Mouse (Mus musculus): Measurements from ENCODE around the gene 4930544D05Rik. TPM values are rescaled to one million over a fixed set of nuclear protein-coding genes. Genes with fewer than 3 reads are reported as not detected.
A peak's percentile ranks its signal among the peaks of the same experiment; 100 is the strongest.

4930544D05Rik gene
- polyA plus RNA-seq, 1 experiment from 2014 or later = not detected

- no peaks in the 10 kb centered on the region for H3K36me3 ChIP-seq
- H3K9ac ChIP-seq = no peak overlapping the region
- DNase-seq = no peak
- H3K9me3 ChIP-seq (replicated peaks) = no peaks in the 10 kb centered on the region
- no peak overlapping the region for H3K4me3 ChIP-seq (replicated peaks)
- no peak overlapping the region for H3K27ac ChIP-seq
- no peaks in the 10 kb centered on the region for H3K27me3 ChIP-seq
- H3K4me1 ChIP-seq (replicated peaks) = peaks cover 73% of the 10 kb centered on the region
- no peak for ATAC-seq (ENCODE audit: low read depth)
- no peak overlapping the region for H3K4me2 ChIP-seq
- WGBS (ENCODE audit: insufficient replicate concordance) = 55% methylated on average over 3 of the region's 3 CpGs
Observed at GRCm38 (mm10) chr11:70582196-70582595, 33.5 kb upstream of the 4930544D05Rik start.

- DNase-seq (no peak), ATAC-seq (ENCODE audit: low read depth) (no peak)
- 29% methylated on average over 6 of the region's 6 CpGs for WGBS (ENCODE audit: insufficient replicate concordance)
Observed at GRCm38 (mm10) chr11:70583022-70583714, 32.5 kb upstream of the 4930544D05Rik start.

GRCm38 (mm10) chr11:70583775-70584174 lies 31.9 kb upstream of the 4930544D05Rik start:
- no peaks in the 10 kb centered on the region for H3K9me3 ChIP-seq (replicated peaks)
- no peaks in the 10 kb centered on the region for H3K36me3 ChIP-seq
- DNase-seq (no peak), ATAC-seq (ENCODE audit: low read depth) (no peak)
- no peaks in the 10 kb centered on the region for H3K27me3 ChIP-seq
- H3K4me1 ChIP-seq (replicated peaks) = peaks cover 65% of the 10 kb centered on the region
- H3K9ac ChIP-seq = no peak overlapping the region
- H3K27ac ChIP-seq = 0 out of 2 replicates have a peak overlapping the region, but pooled peaks have one; percentile 41
- no peak overlapping the region for H3K4me3 ChIP-seq (replicated peaks)
- 83% methylated on average over 7 of the region's 7 CpGs for WGBS (ENCODE audit: insufficient replicate concordance)
- H3K4me2 ChIP-seq = no peak overlapping the region

More at GRCm38 (mm10) chr11:70583022-70583714, 32.5 kb upstream of the 4930544D05Rik start:
- Histone ChIP-seq H3K4me3 (replicated peaks) (no peak overlapping the region), H3K9ac (no peak overlapping the region), H3K4me2 (no peak overlapping the region), H3K9me3 (replicated peaks) (no peaks in the 10 kb centered on the region), H3K36me3 (no peaks in the 10 kb centered on the region), H3K27ac (peak overlapping the region; percentile 41), H3K27me3 (no peaks in the 10 kb centered on the region), H3K4me1 (replicated peaks) (peaks cover 69% of the 10 kb centered on the region)

- peaks cover 49% of the 10 kb centered on the region for H3K4me1 ChIP-seq (replicated peaks)
- no peak overlapping the region for H3K27ac ChIP-seq
- no peaks in the 10 kb centered on the region for H3K27me3 ChIP-seq
- H3K4me3 ChIP-seq (replicated peaks) = no peak overlapping the region
- DNase-seq (no peak), ATAC-seq (ENCODE audit: low read depth) (no peak)
- no peaks in the 10 kb centered on the region for H3K9me3 ChIP-seq (replicated peaks)
- no peak overlapping the region for H3K4me2 ChIP-seq
- H3K9ac ChIP-seq = no peak overlapping the region
- WGBS (ENCODE audit: insufficient replicate concordance) = 72% methylated on average over 7 of the region's 7 CpGs
- H3K36me3 ChIP-seq = no peaks in the 10 kb centered on the region
Observed at GRCm38 (mm10) chr11:70585457-70585856, 30.2 kb upstream of the 4930544D05Rik start.

GRCm38 (mm10) chr11:70586261-70586660 lies 29.4 kb upstream of the 4930544D05Rik start:
- H3K27ac ChIP-seq = no peak overlapping the region
- no peaks in the 10 kb centered on the region for H3K36me3 ChIP-seq
- H3K4me3 ChIP-seq (replicated peaks) = no peak overlapping the region

GRCm38 (mm10) chr11:70586954-70587353 lies 28.7 kb upstream of the 4930544D05Rik start:
- Histone ChIP-seq H3K36me3 (no peaks in the 10 kb centered on the region), H3K9me3 (replicated peaks) (no peaks in the 10 kb centered on the region), H3K4me2 (no peak overlapping the region), H3K4me1 (replicated peaks) (peaks cover 45% of the 10 kb centered on the region), H3K27me3 (no peaks in the 10 kb centered on the region), H3K27ac (no peak overlapping the region), H3K9ac (no peak overlapping the region), H3K4me3 (replicated peaks) (no peak overlapping the region)
- DNase-seq (no peak), ATAC-seq (ENCODE audit: low read depth) (no peak)
- 54% methylated on average over 5 of the region's 5 CpGs for WGBS (ENCODE audit: insufficient replicate concordance)

More at GRCm38 (mm10) chr11:70586261-70586660, 29.4 kb upstream of the 4930544D05Rik start:
- no peaks in the 10 kb centered on the region for H3K27me3 ChIP-seq
- no peak overlapping the region for H3K9ac ChIP-seq
- no peaks in the 10 kb centered on the region for H3K9me3 ChIP-seq (replicated peaks)
- no peak for ATAC-seq (ENCODE audit: low read depth)
- no peak overlapping the region for H3K4me2 ChIP-seq
- 71% methylated on average over 3 of the region's 3 CpGs for WGBS (ENCODE audit: insufficient replicate concordance)
- DNase-seq = no peak
- H3K4me1 ChIP-seq (replicated peaks) = peaks cover 43% of the 10 kb centered on the region

GRCm38 (mm10) chr11:70591733-70592132 lies 23.9 kb upstream of the 4930544D05Rik start:
- Histone ChIP-seq H3K9me3 (replicated peaks) (no peaks in the 10 kb centered on the region), H3K27me3 (no peaks in the 10 kb centered on the region), H3K36me3 (no peaks in the 10 kb centered on the region), H3K9ac (no peak overlapping the region), H3K4me2 (no peak overlapping the region), H3K27ac (no peak overlapping the region), H3K4me3 (replicated peaks) (no peak overlapping the region), H3K4me1 (replicated peaks) (peaks cover 47% of the 10 kb centered on the region)
- ATAC-seq (ENCODE audit: low read depth) (no peak), DNase-seq (no peak)
- 36% methylated on average over 1 of the region's 1 CpGs for WGBS (ENCODE audit: insufficient replicate concordance)

GRCm38 (mm10) chr11:70594253-70594989 lies 21.2 kb upstream of the 4930544D05Rik start:
- peaks cover 19% of the 10 kb centered on the region for H3K36me3 ChIP-seq
- DNase-seq (no peak), ATAC-seq (ENCODE audit: low read depth) (no peak)
- no peak overlapping the region for H3K4me3 ChIP-seq (replicated peaks)
- no peak overlapping the region for H3K9ac ChIP-seq
- 46% methylated on average over 15 of the region's 15 CpGs for WGBS (ENCODE audit: insufficient replicate concordance)
- no peak overlapping the region for H3K4me2 ChIP-seq
- 0 out of 2 replicates have a peak overlapping the region, but pooled peaks have one; percentile 10 for H3K27ac ChIP-seq
- no peaks in the 10 kb centered on the region for H3K9me3 ChIP-seq (replicated peaks)
- no peaks in the 10 kb centered on the region for H3K27me3 ChIP-seq
- peaks cover 48% of the 10 kb centered on the region for H3K4me1 ChIP-seq (replicated peaks)

- peaks cover 48% of the 10 kb centered on the region for H3K4me1 ChIP-seq (replicated peaks)
- WGBS (ENCODE audit: insufficient replicate concordance) = 48% methylated on average over 2 of the region's 2 CpGs
- DNase-seq (no peak), ATAC-seq (ENCODE audit: low read depth) (no peak)
- H3K9ac ChIP-seq = no peak overlapping the region
- H3K4me2 ChIP-seq = no peak overlapping the region
- no peak overlapping the region for H3K4me3 ChIP-seq (replicated peaks)
- no peak overlapping the region; the same call in 1 of the 2 replicates for H3K27ac ChIP-seq
- H3K27me3 ChIP-seq = no peaks in the 10 kb centered on the region
- H3K36me3 ChIP-seq = peaks cover 29% of the 10 kb centered on the region
- no peaks in the 10 kb centered on the region for H3K9me3 ChIP-seq (replicated peaks)
Observed at GRCm38 (mm10) chr11:70595638-70596037, 20.0 kb upstream of the 4930544D05Rik start.

- Histone ChIP-seq H3K27me3 (no peaks in the 10 kb centered on the region), H3K27ac (no peak overlapping the region), H3K4me3 (replicated peaks) (no peak overlapping the region), H3K9ac (no peak overlapping the region), H3K36me3 (peaks cover 29% of the 10 kb centered on the region), H3K4me1 (replicated peaks) (peaks cover 48% of the 10 kb centered on the region), H3K9me3 (replicated peaks) (no peaks in the 10 kb centered on the region), H3K4me2 (no peak overlapping the region)
- ATAC-seq (ENCODE audit: low read depth) (no peak), DNase-seq (no peak)
- 72% methylated on average over 4 of the region's 4 CpGs for WGBS (ENCODE audit: insufficient replicate concordance)
Observed at GRCm38 (mm10) chr11:70596094-70596493, 19.6 kb upstream of the 4930544D05Rik start.

- peaks cover 38% of the 10 kb centered on the region for H3K36me3 ChIP-seq
- no peak overlapping the region for H3K9ac ChIP-seq
- H3K9me3 ChIP-seq (replicated peaks) = no peaks in the 10 kb centered on the region
- H3K4me1 ChIP-seq (replicated peaks) = peaks cover 41% of the 10 kb centered on the region
- no peak overlapping the region for H3K27ac ChIP-seq
- WGBS (ENCODE audit: insufficient replicate concordance) = 27% methylated on average over 6 of the region's 6 CpGs
- no peak overlapping the region for H3K4me2 ChIP-seq
- H3K27me3 ChIP-seq = no peaks in the 10 kb centered on the region
- no peak overlapping the region for H3K4me3 ChIP-seq (replicated peaks)
- DNase-seq (no peak), ATAC-seq (ENCODE audit: low read depth) (peak; percentile 57)
Observed at GRCm38 (mm10) chr11:70597301-70597700, 18.3 kb upstream of the 4930544D05Rik start.
